Mouse (Mus musculus): ENCODE data around the gene Patz1. TPM values are rescaled to one million over a fixed set of nuclear protein-coding genes. Genes with fewer than 3 reads are reported as not detected.

Gene Patz1
- polyA plus RNA-seq, 1 experiment from 2014 or later: 22.1 TPM

DNA sequence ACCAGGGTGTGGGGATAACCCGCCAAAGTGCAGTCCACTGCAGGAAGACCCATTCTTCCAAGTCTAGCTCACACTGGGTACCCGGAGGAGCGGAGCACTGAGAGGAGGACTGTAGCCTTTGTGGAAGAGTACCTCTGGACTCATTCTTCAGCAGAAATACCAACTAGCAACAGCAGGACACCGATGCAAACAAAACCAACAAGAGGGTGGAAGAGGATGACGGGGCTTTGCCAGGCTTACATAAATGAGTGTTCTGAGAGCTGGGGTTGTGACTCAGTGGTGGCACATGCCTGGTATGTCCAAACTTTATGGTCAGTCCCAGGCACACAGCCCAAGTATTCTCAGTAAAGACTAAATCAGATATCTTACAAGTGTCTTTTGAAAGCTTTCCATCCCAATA lies 12.4 kb downstream of the Patz1 start:
- peaks cover 44% of the 10 kb centered on the region for H3K36me3 ChIP-seq (ENCODE audit: control insufficient read depth, insufficient read depth, low read length)

DNA sequence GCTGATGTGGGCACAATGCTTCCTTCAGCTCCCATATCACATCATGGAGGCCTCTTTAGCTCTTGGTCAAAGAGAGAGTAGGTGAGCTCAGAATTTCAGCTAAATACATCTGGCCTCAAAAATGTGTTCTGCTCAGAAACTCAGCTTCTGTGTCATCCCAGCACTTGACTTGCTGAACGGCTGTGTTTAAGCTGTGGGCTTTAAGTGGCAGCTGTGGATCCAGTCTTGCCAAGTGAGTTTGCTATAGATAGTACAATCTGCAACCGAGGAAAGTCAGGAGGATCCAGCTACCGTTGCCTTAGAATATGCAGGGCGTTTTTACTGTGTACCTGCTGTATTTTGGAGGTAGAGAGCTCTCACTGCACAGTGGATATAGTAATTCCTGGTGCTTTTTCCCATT lies 13.7 kb downstream of the Patz1 start:
- H3K27ac ChIP-seq (ENCODE audit: low read length): no peak overlapping the region
- WGBS: 85% methylated on average over 4 of the region's 4 CpGs

More for the DNA sequence above, 12.4 kb downstream of the Patz1 start:
- Histone ChIP-seq H3K9ac (ENCODE audit: low read depth, low read length) (no peak overlapping the region), H3K27ac (ENCODE audit: low read length) (no peak overlapping the region), H3K27me3 (replicated peaks; ENCODE audit: control insufficient read depth, insufficient read depth, low read length) (no peaks in the 10 kb centered on the region), H3K4me3 (ENCODE audit: low read length) (no peak overlapping the region), H3K4me1 (ENCODE audit: control insufficient read depth, insufficient read depth, low read length) (peaks cover 16% of the 10 kb centered on the region), H3K4me2 (ENCODE audit: low read depth, low read length) (no peak overlapping the region), H3K9me3 (ENCODE audit: control insufficient read depth, low read length) (no peaks in the 10 kb centered on the region)
- no peak for ATAC-seq
- WGBS: 92% methylated on average over 5 of the region's 5 CpGs

DNA sequence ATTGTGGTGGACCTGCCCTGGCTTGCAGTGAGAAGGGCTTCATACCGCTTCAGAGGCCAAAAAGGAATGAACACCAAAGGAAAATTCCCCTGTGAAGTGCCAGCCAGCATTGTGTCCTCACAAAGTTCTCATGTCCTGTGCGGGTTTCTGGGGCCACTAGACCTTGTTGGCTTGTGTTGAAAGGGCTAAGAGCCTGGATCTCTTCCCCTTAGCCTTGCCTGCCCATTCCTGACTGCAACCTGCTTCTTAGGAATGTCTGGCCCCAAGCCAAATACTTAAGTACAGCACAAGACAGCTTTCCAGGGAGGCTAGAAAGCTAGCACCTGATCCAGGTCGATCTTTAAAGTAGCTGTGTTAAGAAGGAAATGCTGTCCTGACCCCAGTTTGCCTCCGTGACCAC lies 14.1 kb downstream of the Patz1 start:
- no peak overlapping the region for H3K4me2 ChIP-seq (ENCODE audit: low read depth, low read length)
- peaks cover 44% of the 10 kb centered on the region for H3K36me3 ChIP-seq (ENCODE audit: control insufficient read depth, insufficient read depth, low read length)
- H3K9ac ChIP-seq (ENCODE audit: low read depth, low read length): no peak overlapping the region
- WGBS: 71% methylated on average over 4 of the region's 4 CpGs
- no peaks in the 10 kb centered on the region for H3K27me3 ChIP-seq (replicated peaks; ENCODE audit: control insufficient read depth, insufficient read depth, low read length)
- peak; percentile 49 for ATAC-seq
- H3K4me1 ChIP-seq (ENCODE audit: control insufficient read depth, insufficient read depth, low read length): peaks cover 6% of the 10 kb centered on the region
- H3K4me3 ChIP-seq (ENCODE audit: low read length): no peak overlapping the region
- no peak overlapping the region for H3K27ac ChIP-seq (ENCODE audit: low read length)
- H3K9me3 ChIP-seq (ENCODE audit: control insufficient read depth, low read length): no peaks in the 10 kb centered on the region

More for the DNA sequence above, 13.7 kb downstream of the Patz1 start:
- no peaks in the 10 kb centered on the region for H3K9me3 ChIP-seq (ENCODE audit: control insufficient read depth, low read length)
- no peak overlapping the region for H3K9ac ChIP-seq (ENCODE audit: low read depth, low read length)
- H3K4me3 ChIP-seq (ENCODE audit: low read length): no peak overlapping the region
- H3K4me2 ChIP-seq (ENCODE audit: low read depth, low read length): no peak overlapping the region
- ATAC-seq: no peak
- H3K36me3 ChIP-seq (ENCODE audit: control insufficient read depth, insufficient read depth, low read length): peaks cover 48% of the 10 kb centered on the region
- peaks cover 9% of the 10 kb centered on the region for H3K4me1 ChIP-seq (ENCODE audit: control insufficient read depth, insufficient read depth, low read length)
- no peaks in the 10 kb centered on the region for H3K27me3 ChIP-seq (replicated peaks; ENCODE audit: control insufficient read depth, insufficient read depth, low read length)

- no peak overlapping the region for H3K9ac ChIP-seq (ENCODE audit: low read depth, low read length)
- H3K27me3 ChIP-seq (replicated peaks; ENCODE audit: control insufficient read depth, insufficient read depth, low read length): no peaks in the 10 kb centered on the region
- H3K27ac ChIP-seq (ENCODE audit: low read length): no peak overlapping the region
- no peak overlapping the region for H3K4me3 ChIP-seq (ENCODE audit: low read length)
- peaks cover 6% of the 10 kb centered on the region for H3K4me1 ChIP-seq (ENCODE audit: control insufficient read depth, insufficient read depth, low read length)
- ATAC-seq: no peak
- H3K36me3 ChIP-seq (ENCODE audit: control insufficient read depth, insufficient read depth, low read length): peaks cover 32% of the 10 kb centered on the region
- no peak overlapping the region for H3K4me2 ChIP-seq (ENCODE audit: low read depth, low read length)
- H3K9me3 ChIP-seq (ENCODE audit: control insufficient read depth, low read length): no peaks in the 10 kb centered on the region
- WGBS: 97% methylated on average over 4 of the region's 4 CpGs
These were observed 17.1 kb downstream of the Patz1 start for GRCm38 (mm10) chr11:3305821-3306220.

DNA sequence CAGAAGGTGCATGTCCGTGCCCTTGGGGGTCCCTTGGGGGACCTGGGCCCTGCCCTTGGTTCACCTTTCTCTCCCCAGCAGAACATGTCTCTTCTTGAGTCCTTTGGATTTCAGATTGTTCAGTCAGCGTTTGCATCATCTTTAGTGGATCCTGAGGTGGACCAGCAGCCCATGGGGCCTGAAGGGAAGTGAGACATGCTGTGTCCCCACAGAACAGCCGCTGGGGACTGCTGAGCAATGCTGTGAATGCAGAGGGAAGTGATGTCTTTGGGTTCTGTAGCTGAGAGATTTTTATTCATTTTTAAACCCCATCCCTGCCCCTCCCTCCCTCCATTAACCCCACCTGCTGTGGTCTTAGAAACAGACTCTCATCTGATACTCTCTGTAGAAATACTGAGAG lies 19.2 kb downstream of the Patz1 start:
- Histone ChIP-seq H3K9ac (ENCODE audit: low read depth, low read length) (no peak overlapping the region), H3K27ac (ENCODE audit: low read length) (no peak overlapping the region), H3K36me3 (ENCODE audit: control insufficient read depth, insufficient read depth, low read length) (peaks cover 26% of the 10 kb centered on the region), H3K27me3 (replicated peaks; ENCODE audit: control insufficient read depth, insufficient read depth, low read length) (no peaks in the 10 kb centered on the region), H3K4me2 (ENCODE audit: low read depth, low read length) (no peak overlapping the region), H3K9me3 (ENCODE audit: control insufficient read depth, low read length) (no peaks in the 10 kb centered on the region), H3K4me1 (ENCODE audit: control insufficient read depth, insufficient read depth, low read length) (peaks cover 2% of the 10 kb centered on the region), H3K4me3 (ENCODE audit: low read length) (no peak overlapping the region)
- 87% methylated on average over 3 of the region's 3 CpGs for WGBS
- ATAC-seq: no peak

DNA sequence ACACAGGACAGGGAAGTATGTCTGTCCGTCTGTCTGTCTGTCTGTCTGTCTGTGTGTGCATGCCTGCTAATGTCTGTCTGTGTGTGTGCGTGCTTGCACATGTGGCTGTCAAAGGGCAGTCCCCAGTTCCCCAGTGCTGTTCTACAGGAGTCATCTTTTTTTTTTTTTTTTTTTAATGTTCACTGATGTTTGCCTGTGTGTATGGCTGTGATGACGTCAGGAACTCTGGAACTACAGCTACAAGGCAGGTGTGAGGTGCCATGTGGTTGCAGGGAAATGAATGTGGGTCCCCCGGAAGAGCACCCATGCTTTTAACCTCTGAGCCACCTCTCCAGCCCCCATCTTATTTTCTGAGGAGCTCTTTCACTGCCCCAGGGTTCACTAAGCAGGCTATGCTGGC lies 21.2 kb downstream of the Patz1 start:
- no peak overlapping the region for H3K27ac ChIP-seq (ENCODE audit: low read length)
- no peaks in the 10 kb centered on the region for H3K27me3 ChIP-seq (replicated peaks; ENCODE audit: control insufficient read depth, insufficient read depth, low read length)
- no peaks in the 10 kb centered on the region for H3K4me1 ChIP-seq (ENCODE audit: control insufficient read depth, insufficient read depth, low read length)
- no peaks in the 10 kb centered on the region for H3K9me3 ChIP-seq (ENCODE audit: control insufficient read depth, low read length)
- no peak overlapping the region for H3K4me3 ChIP-seq (ENCODE audit: low read length)
- H3K4me2 ChIP-seq (ENCODE audit: low read depth, low read length): no peak overlapping the region
- no peak overlapping the region for H3K9ac ChIP-seq (ENCODE audit: low read depth, low read length)
- 84% methylated on average over 4 of the region's 4 CpGs for WGBS
- H3K36me3 ChIP-seq (ENCODE audit: control insufficient read depth, insufficient read depth, low read length): peaks cover 26% of the 10 kb centered on the region
- no peak for ATAC-seq

- no peak overlapping the region for H3K9ac ChIP-seq (ENCODE audit: low read depth, low read length)
- no peaks in the 10 kb centered on the region for H3K27me3 ChIP-seq (replicated peaks; ENCODE audit: control insufficient read depth, insufficient read depth, low read length)
- H3K27ac ChIP-seq (ENCODE audit: low read length): no peak overlapping the region
- no peak overlapping the region for H3K4me2 ChIP-seq (ENCODE audit: low read depth, low read length)
- no peak for ATAC-seq
- H3K4me1 ChIP-seq (ENCODE audit: control insufficient read depth, insufficient read depth, low read length): no peaks in the 10 kb centered on the region
- 88% methylated on average over 9 of the region's 10 CpGs for WGBS
- H3K9me3 ChIP-seq (ENCODE audit: control insufficient read depth, low read length): no peaks in the 10 kb centered on the region
- peaks cover 19% of the 10 kb centered on the region for H3K36me3 ChIP-seq (ENCODE audit: control insufficient read depth, insufficient read depth, low read length)
- H3K4me3 ChIP-seq (ENCODE audit: low read length): no peak overlapping the region
These were observed 22.3 kb downstream of the Patz1 start for GRCm38 (mm10) chr11:3310789-3311585.

DNA sequence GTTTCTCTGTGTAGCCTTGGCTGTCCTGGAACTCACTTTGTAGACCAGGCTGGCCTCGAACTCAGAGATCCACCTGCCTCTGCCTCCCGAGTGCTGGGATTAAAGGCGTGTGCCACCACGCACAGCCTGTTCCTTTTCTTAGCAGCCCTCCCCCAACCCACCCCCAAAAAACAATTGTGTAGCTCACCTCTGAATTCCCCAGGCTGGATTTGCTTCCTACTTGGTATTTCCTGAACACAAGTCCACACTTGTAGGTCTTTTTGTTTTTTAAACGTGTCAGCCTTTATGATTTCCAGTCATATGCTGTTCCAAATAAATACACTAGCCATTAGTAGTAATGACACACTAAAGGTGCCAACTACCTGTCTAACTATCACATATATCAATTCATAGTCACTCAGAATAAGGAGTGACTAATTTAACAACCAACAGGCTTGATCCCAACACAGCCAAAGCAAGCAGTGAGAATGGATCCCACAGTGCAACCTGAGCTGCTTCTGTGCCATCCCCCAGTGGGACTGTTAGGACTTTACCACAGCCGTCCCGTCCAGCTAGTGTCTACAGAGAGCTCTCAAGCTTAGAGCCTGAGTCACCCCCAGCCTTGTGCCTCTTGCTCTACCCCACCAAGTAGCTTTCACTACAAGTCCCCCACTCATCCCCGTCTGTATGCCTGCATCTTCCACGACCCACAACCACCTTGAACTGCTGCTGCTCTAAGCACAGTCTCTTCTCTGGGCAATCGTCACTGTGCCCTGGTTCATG lies 23.1 kb downstream of the Patz1 start:
- Histone ChIP-seq H3K36me3 (ENCODE audit: control insufficient read depth, insufficient read depth, low read length) (peaks cover 15% of the 10 kb centered on the region), H3K9me3 (ENCODE audit: control insufficient read depth, low read length) (no peaks in the 10 kb centered on the region), H3K27me3 (replicated peaks; ENCODE audit: control insufficient read depth, insufficient read depth, low read length) (no peaks in the 10 kb centered on the region), H3K9ac (ENCODE audit: low read depth, low read length) (no peak overlapping the region), H3K4me1 (ENCODE audit: control insufficient read depth, insufficient read depth, low read length) (no peaks in the 10 kb centered on the region), H3K4me2 (ENCODE audit: low read depth, low read length) (no peak overlapping the region), H3K27ac (ENCODE audit: low read length) (no peak overlapping the region), H3K4me3 (ENCODE audit: low read length) (no peak overlapping the region)
- WGBS: 85% methylated on average over 10 of the region's 10 CpGs
- ATAC-seq: no peak

DNA sequence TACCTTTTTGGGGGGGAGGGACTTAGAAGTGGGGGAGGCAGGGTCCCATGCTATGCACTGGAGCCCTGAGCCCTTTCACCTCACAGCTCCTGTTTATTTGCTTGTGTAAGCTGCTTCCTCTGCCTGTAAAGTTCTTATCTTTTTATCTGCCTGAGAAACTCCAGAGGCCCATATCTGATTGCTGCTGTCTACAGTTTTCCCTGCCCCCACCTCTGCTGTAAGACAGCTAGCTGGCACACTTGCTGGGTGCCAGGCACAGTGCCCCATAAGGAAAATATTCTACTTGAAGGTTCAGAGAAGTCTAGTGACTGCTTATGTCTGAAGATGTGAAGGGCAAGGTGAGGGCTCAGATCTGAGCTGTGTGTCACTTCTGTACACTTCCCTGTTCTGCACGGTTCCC lies 24.6 kb downstream of the Patz1 start:
- H3K4me3 ChIP-seq (ENCODE audit: low read length): no peak overlapping the region
- H3K4me1 ChIP-seq (ENCODE audit: control insufficient read depth, insufficient read depth, low read length): no peaks in the 10 kb centered on the region
- no peaks in the 10 kb centered on the region for H3K9me3 ChIP-seq (ENCODE audit: control insufficient read depth, low read length)
- peak; percentile 49 for ATAC-seq
- H3K9ac ChIP-seq (ENCODE audit: low read depth, low read length): no peak overlapping the region
- no peak overlapping the region for H3K4me2 ChIP-seq (ENCODE audit: low read depth, low read length)
- no peak overlapping the region for H3K27ac ChIP-seq (ENCODE audit: low read length)
- WGBS: 93% methylated on average over 1 of the region's 1 CpGs
- H3K27me3 ChIP-seq (replicated peaks; ENCODE audit: control insufficient read depth, insufficient read depth, low read length): no peaks in the 10 kb centered on the region
- H3K36me3 ChIP-seq (ENCODE audit: control insufficient read depth, insufficient read depth, low read length): peaks cover 9% of the 10 kb centered on the region; the same call in 1 of the 2 replicates
